Mouse (Mus musculus) lung, postnatal 25 days (tissue): Measurements from ENCODE around the gene A930004D18Rik.

Experiments used
- DNase-seq: peaks from one replicate; pipeline ENCODE4 v3.0.0; 2022; ENCODE audit warnings: low spot score

A930004D18Rik gene

GRCm38 (mm10) chr2:18038141-18038752 is 710 bp upstream of the A930004D18Rik start:
- no peak for DNase-seq

- no peak for DNase-seq
These were observed 2.9 kb downstream of the A930004D18Rik start for GRCm38 (mm10) chr2:18034371-18035250.

- no peak for DNase-seq
These were observed 4.1 kb downstream of the A930004D18Rik start for GRCm38 (mm10) chr2:18033166-18034108.

DNA sequence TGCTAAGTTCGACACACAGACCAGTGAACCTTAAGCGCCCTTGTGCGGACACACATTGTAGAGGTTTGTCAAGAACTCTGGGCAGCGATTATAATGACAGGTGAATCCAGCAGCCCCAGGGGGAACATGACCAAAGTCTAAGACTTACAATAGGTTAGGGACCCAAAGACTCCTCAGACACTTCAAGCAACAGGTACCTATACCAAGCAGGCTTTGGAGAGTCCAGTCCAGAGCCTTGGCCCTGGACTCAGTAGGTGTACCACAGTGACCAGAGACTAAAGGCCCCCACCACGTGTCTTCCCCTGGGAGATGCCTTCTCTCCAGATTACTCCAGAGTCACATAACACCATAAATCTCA is 5.0 kb downstream of the A930004D18Rik start:
- DNase-seq, result no peak

GRCm38 (mm10) chr2:18031831-18032537 is 5.6 kb downstream of the A930004D18Rik start:
- no peak for DNase-seq

- DNase-seq, result no peak
These were observed 6.2 kb downstream of the A930004D18Rik start for GRCm38 (mm10) chr2:18031271-18031821.

GRCm38 (mm10) chr2:18030581-18030980 is 7.0 kb downstream of the A930004D18Rik start:
- DNase-seq, result no peak

DNA sequence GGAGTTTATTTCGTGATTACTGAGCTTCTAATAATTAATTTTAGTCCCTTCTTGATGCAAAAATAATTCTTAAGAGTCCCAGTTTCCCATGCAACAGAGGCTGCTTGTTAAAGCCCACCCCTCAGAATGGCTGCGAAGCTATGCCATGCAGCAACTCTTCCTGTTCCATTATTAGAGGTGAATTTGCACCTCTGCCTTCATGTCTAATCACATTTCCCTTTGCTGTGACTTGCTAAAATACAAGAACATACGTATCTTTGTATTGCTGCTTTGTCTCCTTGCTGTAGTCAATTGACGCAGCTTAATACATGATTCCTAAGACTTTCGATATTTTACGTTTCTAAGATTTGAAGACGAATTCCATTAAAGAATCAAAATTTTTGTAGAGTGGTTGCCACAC is 7.9 kb downstream of the A930004D18Rik start:
- no peak for DNase-seq

- peak; percentile 94 for DNase-seq
These were observed 9.2 kb downstream of the A930004D18Rik start for GRCm38 (mm10) chr2:18028140-18029021.

GRCm38 (mm10) chr2:18027448-18028139 is 9.9 kb downstream of the A930004D18Rik start:
- DNase-seq, result peak; percentile 94

GRCm38 (mm10) chr2:18026116-18026947 is 11.2 kb downstream of the A930004D18Rik start:
- DNase-seq, result no peak

GRCm38 (mm10) chr2:18025781-18026115 is 11.8 kb downstream of the A930004D18Rik start:
- no peak for DNase-seq

- no peak for DNase-seq
These were observed 12.4 kb downstream of the A930004D18Rik start for GRCm38 (mm10) chr2:18025116-18025515.

DNA sequence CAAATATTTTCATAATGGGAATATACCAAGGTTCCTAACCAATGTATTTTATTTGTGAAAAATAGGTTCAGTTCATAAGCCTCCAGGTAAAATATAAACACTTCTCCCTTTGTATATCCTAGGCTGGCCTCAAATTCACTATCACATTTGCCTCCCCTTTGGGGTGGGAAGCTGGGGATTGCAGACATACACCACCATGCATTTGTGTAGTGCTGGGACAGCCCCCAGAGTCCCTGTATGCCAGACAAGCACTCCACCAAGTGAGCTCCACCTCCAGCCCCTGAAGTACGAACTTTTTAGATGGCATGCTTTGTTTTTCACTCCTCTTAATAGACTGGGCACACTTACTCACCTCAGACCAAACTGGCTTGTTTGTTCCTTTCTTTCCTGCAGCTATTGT is 14.7 kb downstream of the A930004D18Rik start:
- DNase-seq, result no peak

DNA sequence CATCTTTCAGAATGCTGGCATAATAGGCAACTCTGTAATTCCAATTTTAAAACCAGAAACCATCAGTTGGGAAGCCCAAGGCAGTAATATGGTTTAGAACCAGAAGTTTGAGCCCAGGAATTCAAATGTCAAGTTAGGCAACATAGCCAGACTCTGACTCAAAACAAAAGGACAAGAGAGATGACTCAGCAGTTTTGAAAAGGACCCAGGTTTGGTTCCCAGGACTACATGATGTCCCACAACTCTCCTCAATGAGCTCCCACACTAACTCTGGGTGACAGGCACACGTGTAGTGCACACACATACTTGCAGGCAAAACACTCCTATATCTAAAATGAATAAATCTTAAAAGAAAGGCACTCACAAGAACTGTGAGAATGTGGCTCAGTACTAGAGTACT is 18.4 kb downstream of the A930004D18Rik start:
- no peak for DNase-seq

DNA sequence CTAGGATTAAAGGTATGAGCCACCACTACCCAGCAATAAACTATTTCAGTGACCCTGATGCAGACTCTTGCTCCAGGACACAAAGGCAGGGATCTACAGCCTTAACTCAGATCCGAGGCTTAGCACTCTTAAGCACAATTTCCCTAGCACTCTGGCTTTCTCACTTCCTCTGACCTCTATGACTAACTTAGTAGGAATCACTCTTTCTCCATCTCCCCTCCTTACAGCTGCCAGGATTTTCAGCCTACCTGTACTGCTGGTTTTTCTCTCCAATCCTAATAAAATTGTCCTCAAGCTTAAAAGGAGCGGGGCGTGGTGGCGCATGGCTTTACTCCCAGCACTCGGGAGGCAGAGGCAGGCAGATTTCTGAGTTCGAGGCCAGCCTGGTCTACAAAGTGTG is 20.2 kb downstream of the A930004D18Rik start:
- no peak for DNase-seq

GRCm38 (mm10) chr2:18016639-18017038 is 20.9 kb downstream of the A930004D18Rik start:
- DNase-seq, result no peak

GRCm38 (mm10) chr2:18015581-18015980 is 22.0 kb downstream of the A930004D18Rik start:
- DNase-seq, result no peak

GRCm38 (mm10) chr2:18012866-18013265 is 24.7 kb downstream of the A930004D18Rik start:
- DNase-seq, result no peak
